Mouse (Mus musculus) megakaryocyte, embryonic 14.5 days (primary cell): ENCODE results near the gene Gm4756. TPM values are rescaled to one million over a fixed set of nuclear protein-coding genes. Genes with fewer than 3 reads are reported as not detected.

Source experiments
- H3K27me3 ChIP-seq: replicated peaks from 2 replicates; pipeline ENCODE3; 2012; ENCODE audit warnings: inconsistent platforms
- H3K36me3 ChIP-seq: replicated peaks from 2 replicates; pipeline ENCODE3; 2012; ENCODE audit warnings: low read length, inconsistent platforms, mixed read lengths
- H3K4me1 ChIP-seq: 2 replicates; pipeline ENCODE4 v1.6.1; 2012; ENCODE audit warnings: inconsistent platforms
- H3K4me3 ChIP-seq: replicated peaks from 2 replicates; pipeline ENCODE3; 2012; ENCODE audit warnings: moderate library complexity, mild to moderate bottlenecking, inconsistent platforms
- H3K9me3 ChIP-seq: 2 replicates; pipeline ENCODE4 v1.6.1; 2012; ENCODE audit warnings: inconsistent platforms
- FLI1 ChIP-seq: IDR thresholded peaks from 2 replicates; pipeline ENCODE4 v1.6.1; 2012; ENCODE audit warnings: low read length, inconsistent platforms, mixed read lengths
- GATA1 ChIP-seq: IDR thresholded peaks from 3 replicates; pipeline ENCODE4 v1.6.1; 2012; ENCODE audit warnings: mixed read lengths, low read length, inconsistent platforms, borderline replicate concordance
- polyA plus RNA-seq: library from polyadenylated mRNA; stranded (reverse); fragments of >175 nt; gene quantifications from 2 replicates; pipeline ENCODE4 v1.2.3, GENCODE M21; 2012; ENCODE audit warnings: low replicate concordance; ENCODE audit not compliant: insufficient read depth

Gene Gm4756
- polyA plus RNA-seq, 1 experiment, result not detected

DNA sequence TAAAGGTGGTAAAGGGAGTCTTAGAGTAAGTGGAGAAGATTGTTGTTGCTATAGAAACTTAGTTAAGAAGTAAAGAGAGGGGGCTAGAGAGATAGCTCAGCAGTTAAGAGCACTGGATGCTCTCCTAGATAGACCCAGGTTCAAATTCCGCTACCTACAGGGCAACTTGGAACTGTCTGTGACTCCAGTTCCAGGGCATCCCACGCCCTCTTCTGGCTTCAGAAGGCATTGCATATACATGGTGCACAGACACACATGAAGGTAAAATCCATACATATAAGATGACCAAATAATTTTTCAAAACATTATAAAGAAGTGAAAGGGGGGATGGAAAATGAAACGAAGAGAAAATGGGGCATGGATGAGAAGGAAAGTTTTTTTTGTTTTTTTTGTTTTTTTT lies 30.2 kb upstream of the Gm4756 start:
- TF ChIP-seq FLI1 (no peak), GATA1 (no peak)
- peaks cover 12% of the 10 kb centered on the region for H3K9me3 ChIP-seq
- H3K4me3 ChIP-seq, result no peak overlapping the region
- H3K4me1 ChIP-seq, result peaks cover 21% of the 10 kb centered on the region
- H3K27me3 ChIP-seq, result peaks cover 19% of the 10 kb centered on the region
- no peaks in the 10 kb centered on the region for H3K36me3 ChIP-seq

GRCm38 (mm10) chr12:72674820-72675219 lies 25.4 kb upstream of the Gm4756 start:
- Histone ChIP-seq H3K4me3 (no peak overlapping the region), H3K9me3 (peaks cover 15% of the 10 kb centered on the region), H3K36me3 (no peaks in the 10 kb centered on the region), H3K4me1 (peaks cover 18% of the 10 kb centered on the region), H3K27me3 (peaks cover 34% of the 10 kb centered on the region)
- no peak for TF ChIP-seq GATA1
- no peak for TF ChIP-seq FLI1

GRCm38 (mm10) chr12:72674079-72674797 lies 24.8 kb upstream of the Gm4756 start:
- peaks cover 32% of the 10 kb centered on the region for H3K27me3 ChIP-seq
- peaks cover 19% of the 10 kb centered on the region for H3K9me3 ChIP-seq
- H3K36me3 ChIP-seq, result no peaks in the 10 kb centered on the region
- peaks cover 18% of the 10 kb centered on the region for H3K4me1 ChIP-seq
- no peak for TF ChIP-seq FLI1
- TF ChIP-seq GATA1, result no peak
- H3K4me3 ChIP-seq, result no peak overlapping the region

DNA sequence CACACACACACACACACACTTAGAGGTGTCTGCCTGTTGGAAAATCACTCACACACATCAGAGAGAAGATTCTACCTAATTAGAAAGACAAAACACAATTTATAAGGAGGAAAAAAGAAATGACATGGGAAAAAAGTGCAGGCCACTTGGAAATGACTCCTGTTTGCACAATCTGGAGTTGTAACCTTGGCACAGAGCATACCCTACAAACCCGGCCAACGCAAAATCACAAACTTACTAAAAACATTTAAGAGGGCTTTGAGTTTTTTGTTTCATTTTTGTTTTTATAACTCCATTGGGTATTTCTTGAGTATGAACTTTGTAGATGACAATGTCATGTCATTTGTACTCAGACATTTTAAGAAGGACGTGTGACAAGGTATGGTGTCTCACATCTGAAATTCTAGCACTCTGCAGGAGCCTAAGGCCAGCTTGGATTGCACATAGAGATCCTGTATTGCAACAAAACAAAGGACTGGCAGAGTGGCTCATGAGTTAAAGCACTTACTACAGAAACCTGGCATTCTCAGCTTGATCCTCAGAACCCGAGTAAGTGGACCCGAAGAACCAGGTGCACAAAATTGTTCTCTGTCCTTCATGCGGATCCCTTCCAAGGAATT lies 22.2 kb upstream of the Gm4756 start:
- Histone ChIP-seq H3K4me1 (peaks cover 18% of the 10 kb centered on the region), H3K36me3 (no peaks in the 10 kb centered on the region), H3K9me3 (peaks cover 22% of the 10 kb centered on the region), H3K4me3 (no peak overlapping the region), H3K27me3 (peaks cover 25% of the 10 kb centered on the region)
- TF ChIP-seq GATA1 (no peak), FLI1 (no peak)

DNA sequence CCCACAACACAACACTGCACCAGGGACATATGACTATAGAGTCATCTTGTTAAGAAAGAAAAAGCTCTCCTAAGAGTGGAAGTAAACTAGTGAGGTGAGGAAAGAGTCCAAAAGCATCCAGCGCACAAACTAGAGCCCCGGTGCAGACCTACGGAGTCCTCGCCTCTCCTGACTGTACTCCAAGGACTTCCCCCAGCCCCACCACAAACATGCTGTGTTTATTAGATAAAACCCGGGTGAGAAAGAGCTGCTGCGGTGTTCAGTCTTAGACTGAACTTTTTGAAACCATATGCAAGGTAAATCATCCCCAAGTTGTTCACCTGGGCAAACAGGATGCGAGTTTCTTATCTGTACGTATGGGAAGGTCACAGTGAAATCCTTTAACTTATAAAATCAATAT lies 21.5 kb upstream of the Gm4756 start:
- no peak overlapping the region for H3K4me3 ChIP-seq
- H3K4me1 ChIP-seq, result peaks cover 21% of the 10 kb centered on the region
- no peaks in the 10 kb centered on the region for H3K36me3 ChIP-seq
- H3K27me3 ChIP-seq, result peaks cover 24% of the 10 kb centered on the region
- TF ChIP-seq GATA1 (no peak), FLI1 (no peak)
- peaks cover 22% of the 10 kb centered on the region for H3K9me3 ChIP-seq

DNA sequence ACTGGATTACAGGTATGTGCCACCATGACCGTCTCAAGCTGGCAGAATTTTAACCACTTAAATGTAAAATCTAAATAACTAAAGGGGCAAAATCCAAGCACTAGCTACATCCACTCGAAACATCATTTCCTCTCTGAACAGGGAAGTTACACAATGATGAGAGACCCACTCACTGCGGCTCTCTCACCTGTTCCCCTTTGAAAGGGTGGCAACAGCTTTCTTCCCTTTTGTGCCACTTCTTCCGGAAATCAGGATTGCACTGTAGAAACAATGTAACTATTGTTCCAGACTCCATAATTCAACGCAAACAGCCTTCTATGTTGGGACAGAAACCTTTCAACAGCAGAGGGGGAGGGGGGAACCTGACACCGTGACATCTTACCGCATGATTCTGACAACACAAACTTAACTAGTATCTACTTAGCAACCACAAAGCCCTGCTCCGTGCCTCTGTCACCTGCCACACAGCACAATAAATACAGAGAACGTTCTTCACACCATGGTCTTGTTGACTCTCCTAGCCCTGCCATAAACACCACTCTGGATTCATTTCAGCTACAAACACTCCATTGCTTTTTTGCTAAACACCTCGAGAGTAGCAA lies 18.5 kb upstream of the Gm4756 start:
- H3K36me3 ChIP-seq, result no peaks in the 10 kb centered on the region

GRCm38 (mm10) chr12:72666015-72666414 lies 16.6 kb upstream of the Gm4756 start:
- TF ChIP-seq GATA1 (no peak), FLI1 (no peak)
- peaks cover 32% of the 10 kb centered on the region for H3K4me1 ChIP-seq
- no peaks in the 10 kb centered on the region for H3K27me3 ChIP-seq

More for the DNA sequence above, 18.5 kb upstream of the Gm4756 start:
- peaks cover 11% of the 10 kb centered on the region for H3K27me3 ChIP-seq
- H3K4me1 ChIP-seq, result peaks cover 34% of the 10 kb centered on the region
- TF ChIP-seq FLI1, result no peak
- no peak for TF ChIP-seq GATA1
- no peak overlapping the region for H3K4me3 ChIP-seq
- H3K9me3 ChIP-seq, result peaks cover 14% of the 10 kb centered on the region

DNA sequence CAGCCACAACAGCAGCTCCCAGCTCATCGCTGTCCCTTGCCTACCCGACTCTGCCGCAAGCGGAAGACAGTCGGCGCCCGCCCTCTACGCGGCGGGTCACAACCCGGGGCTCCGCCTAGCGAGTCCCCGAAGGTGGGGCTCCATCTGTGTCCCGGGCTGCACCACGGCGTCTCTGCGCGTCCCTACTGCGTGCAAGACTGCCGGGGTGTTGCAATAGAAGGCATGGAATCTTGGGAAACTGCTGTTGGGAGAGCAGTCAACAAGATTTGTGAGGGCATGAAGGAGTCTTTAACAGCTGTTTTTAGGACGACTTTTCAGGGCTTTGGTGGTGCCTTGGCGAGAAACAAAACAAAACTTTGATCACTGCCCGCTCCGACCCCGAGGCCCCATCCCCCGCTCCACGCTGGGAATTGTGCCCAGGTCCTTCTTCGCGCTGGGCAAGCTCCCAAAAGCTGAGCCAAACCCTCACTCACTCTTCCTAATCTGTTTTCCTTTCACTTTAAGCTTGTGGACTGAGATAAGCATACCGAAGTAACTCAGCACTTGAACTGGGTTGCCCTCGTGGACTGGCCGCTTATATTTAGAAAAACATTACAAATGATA lies 15.4 kb upstream of the Gm4756 start, which contains the start of gene Dhrs7:
Gene Dhrs7, minus strand, starts transcription at position 175 of the 603 bp plus-strand sequence.
- TF ChIP-seq GATA1, result no peak
- TF ChIP-seq FLI1, result no peak
- peaks cover 27% of the 10 kb centered on the region for H3K4me1 ChIP-seq
- H3K9me3 ChIP-seq, result peaks cover 11% of the 10 kb centered on the region
- no peaks in the 10 kb centered on the region for H3K36me3 ChIP-seq
- peak within 1 kb of the TSS; percentile 97 for H3K4me3 ChIP-seq
- no peaks in the 10 kb centered on the region for H3K27me3 ChIP-seq

More at GRCm38 (mm10) chr12:72666015-72666414, 16.6 kb upstream of the Gm4756 start:
- Histone ChIP-seq H3K36me3 (no peaks in the 10 kb centered on the region), H3K9me3 (peaks cover 14% of the 10 kb centered on the region), H3K4me3 (no peak overlapping the region)

GRCm38 (mm10) chr12:72664020-72664734 lies 14.7 kb upstream of the Gm4756 start:
- no peaks in the 10 kb centered on the region for H3K27me3 ChIP-seq
- H3K4me1 ChIP-seq, result peaks cover 27% of the 10 kb centered on the region
- TF ChIP-seq FLI1 (no peak), GATA1 (no peak)
- peaks cover 7% of the 10 kb centered on the region for H3K9me3 ChIP-seq
- peak overlapping the region; percentile 97 for H3K4me3 ChIP-seq
- H3K36me3 ChIP-seq, result no peaks in the 10 kb centered on the region
